Mouse (Mus musculus): ENCODE measurements around the gene Leo1. TPM values are rescaled to one million over a fixed set of nuclear protein-coding genes. Genes with fewer than 3 reads are reported as not detected.

The Leo1 gene
- total and polyA plus RNA-seq, 3 experiments: 43.1 to 60.7 (median 49.9) TPM

DNA sequence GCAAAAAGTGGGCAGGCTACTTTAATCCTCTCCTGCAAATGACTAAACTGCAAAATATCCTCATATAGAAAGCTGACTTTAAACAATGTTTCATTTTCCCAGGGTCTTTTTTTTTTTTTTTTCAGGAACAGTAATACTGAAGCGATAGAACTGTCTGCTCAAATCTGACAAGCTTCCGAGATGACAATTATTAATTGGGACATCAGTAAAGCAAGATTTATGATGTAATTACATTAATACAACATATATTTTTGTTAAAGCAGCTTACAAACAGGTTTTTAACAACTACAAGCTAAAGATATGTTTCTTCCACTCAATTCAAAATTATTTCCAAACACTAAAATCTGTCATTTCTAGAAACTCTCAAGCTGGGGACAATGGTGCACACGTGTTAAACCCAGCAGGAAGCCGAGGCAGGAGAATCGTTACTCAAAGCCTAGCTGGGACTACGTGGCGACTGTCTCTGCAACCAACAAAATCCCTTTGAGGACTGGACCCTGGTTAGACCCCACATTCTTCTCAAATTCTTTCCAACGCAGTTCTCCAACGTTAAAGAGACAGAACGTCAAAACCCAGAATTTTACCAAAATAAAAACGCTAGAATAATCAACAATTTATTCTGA, 33.0 kb upstream of the Leo1 start:
- H3K27me3 ChIP-seq (replicated peaks): no peaks in the 10 kb centered on the region
- peaks cover 5 to 61% of the 10 kb centered on the region in 2 experiments for H3K4me1 ChIP-seq (ENCODE audit: control insufficient read depth in 1 of 2, insufficient read depth in 2 of 2)
- no peak overlapping the region for H3K27ac ChIP-seq (ENCODE audit: insufficient read depth, low read depth)
- H3K9ac ChIP-seq (ENCODE audit: insufficient read depth, low read depth): peak overlapping the region; percentile 87
- peak overlapping the region; percentile 83 to 88 (median 88) for H3K4me3 ChIP-seq (replicated peaks in 1 of 3; ENCODE audit: low read depth in 2 of 3, low read length in 2 of 3, poor library complexity in 1 of 3)
- dilution Hi-C loops (cut with MboI; ENCODE audit: extremely low pct_ligation_motif_present, extremely low pct_unique_long_range_greater_than_20kb, low sequenced_read_pairs) (no loop called here), in situ Hi-C loops (cut with MboI; ENCODE audit: low pct_ligation_motif_present, low pct_unique_long_range_greater_than_20kb, low sequenced_read_pairs) (no loop called here)
- H3K4me2 ChIP-seq (ENCODE audit: insufficient read depth, low read depth, poor library complexity, severe bottlenecking): peak overlapping the region; percentile 71
- peaks cover 0 to 17% of the 10 kb centered on the region in 2 experiments for H3K36me3 ChIP-seq (replicated peaks in 1 of 2; ENCODE audit: control insufficient read depth in 1 of 2, insufficient read depth in 1 of 2, low read length in 1 of 2)
- peak; percentile 48 for DNase-seq (ENCODE audit: extremely low read depth)
- H3K79me2 ChIP-seq (replicated peaks; ENCODE audit: control insufficient read depth, extremely low read depth, insufficient read depth, poor library complexity, severe bottlenecking): peaks cover 54% of the 10 kb centered on the region
- H3K9me3 ChIP-seq (replicated peaks; ENCODE audit: low read length): no peaks in the 10 kb centered on the region
- TF ChIP-seq POLR2AphosphoS2 (IDR thresholded peaks at IDR 0.05; ENCODE audit: low read depth, low read length): no peak
- no peak for TF ChIP-seq ZKSCAN1 (IDR thresholded peaks at IDR 0.05; ENCODE audit: borderline replicate concordance, low read depth, low read length)
- TF ChIP-seq MXI1 (IDR thresholded peaks at IDR 0.05; ENCODE audit: low read depth, low read length): peak; percentile 91
- peak; percentile 77; the same call in 1 of the 2 replicates for TF ChIP-seq MYC (IDR thresholded peaks at IDR 0.05; ENCODE audit: low read depth, low read length)
- no peak for TF ChIP-seq UBTF (IDR thresholded peaks at IDR 0.05; ENCODE audit: low read depth, low read length)
- no peak for TF ChIP-seq JUND (conservative IDR thresholded peaks at IDR 0.05; ENCODE audit: low read depth, low read length)
- 0 out of 2 replicates have a peak, but pooled peaks have one; percentile 9 for TF ChIP-seq TBP (conservative IDR thresholded peaks at IDR 0.05; ENCODE audit: low read depth, low read length)
- TF ChIP-seq ZNF384 (IDR thresholded peaks at IDR 0.05; ENCODE audit: low read depth, low read length): no peak
- peak; percentile 2; the same call in 1 of the 2 replicates for TF ChIP-seq POLR2A (IDR thresholded peaks at IDR 0.05; ENCODE audit: low read depth, low read length)
- no peak for TF ChIP-seq ELF1 (IDR thresholded peaks at IDR 0.05; ENCODE audit: low read depth, low read length)
- no peak for TF ChIP-seq NELFE (IDR thresholded peaks at IDR 0.05; ENCODE audit: low read depth, low read length)
- TF ChIP-seq HCFC1 (IDR thresholded peaks at IDR 0.05; ENCODE audit: low read depth, low read length): no peak
- no peak for TF ChIP-seq MEF2A (IDR thresholded peaks at IDR 0.05; ENCODE audit: borderline replicate concordance, low read depth, low read length)
- no peak for TF ChIP-seq RCOR1 (conservative IDR thresholded peaks at IDR 0.05; ENCODE audit: low read depth, low read length)
- TF ChIP-seq ZMIZ1 (IDR thresholded peaks at IDR 0.05; ENCODE audit: low read depth, low read length): no peak
- TF ChIP-seq CTCF (conservative IDR thresholded peaks at IDR 0.05 in 1 of 2, IDR thresholded peaks at IDR 0.05 in 1 of 2; ENCODE audit: low read depth in 2 of 2, low read length in 2 of 2): no peak
- peak; percentile 82 for TF ChIP-seq MAX (IDR thresholded peaks at IDR 0.05; ENCODE audit: low read length)
- no peak for TF ChIP-seq NRF1 (IDR thresholded peaks at IDR 0.05; ENCODE audit: low read depth, low read length)
- no peak for TF ChIP-seq MAFK (IDR thresholded peaks at IDR 0.05; ENCODE audit: insufficient replicate concordance, low read length)
- no peak for TF ChIP-seq CHD2 (IDR thresholded peaks at IDR 0.05; ENCODE audit: low read length)
- 0 out of 2 replicates have a peak, but pooled peaks have one; percentile 9 for TF ChIP-seq SIN3A (IDR thresholded peaks at IDR 0.05; ENCODE audit: low read length)
- no peak for TF ChIP-seq RAD21 (IDR thresholded peaks at IDR 0.05; ENCODE audit: low read depth, low read length)
- no peak for TF ChIP-seq ETS1 (conservative IDR thresholded peaks at IDR 0.05; ENCODE audit: low read depth, low read length)
- no peak for TF ChIP-seq ZC3H11A (IDR thresholded peaks at IDR 0.05; ENCODE audit: low read depth, low read length)
- no peak for TF ChIP-seq PAX5 (IDR thresholded peaks at IDR 0.05; ENCODE audit: low read length)
- TF ChIP-seq IRF4 (IDR thresholded peaks at IDR 0.05; ENCODE audit: low read depth, low read length): no peak
- no peak for TF ChIP-seq SMC3 (IDR thresholded peaks at IDR 0.05; ENCODE audit: low read depth, low read length)
- TF ChIP-seq USF2 (conservative IDR thresholded peaks at IDR 0.05; ENCODE audit: low read depth, low read length): no peak
- peak; percentile 67; the same call in 1 of the 2 replicates for TF ChIP-seq CHD1 (IDR thresholded peaks at IDR 0.05; ENCODE audit: low read depth, low read length)
- no peak for TF ChIP-seq EP300 (IDR thresholded peaks at IDR 0.05; ENCODE audit: low read length)
- TF ChIP-seq BHLHE40 (IDR thresholded peaks at IDR 0.05; ENCODE audit: low read depth, low read length): peak; percentile 77
